Mouse (Mus musculus): ENCODE measurements at regions not wholly inside any gene's neighbourhood (a gene's known extent, or its start where the extent isn't known, plus 50 kb on each side); places are given as distances from the start of the nearest gene placed in this dataset.

DNA sequence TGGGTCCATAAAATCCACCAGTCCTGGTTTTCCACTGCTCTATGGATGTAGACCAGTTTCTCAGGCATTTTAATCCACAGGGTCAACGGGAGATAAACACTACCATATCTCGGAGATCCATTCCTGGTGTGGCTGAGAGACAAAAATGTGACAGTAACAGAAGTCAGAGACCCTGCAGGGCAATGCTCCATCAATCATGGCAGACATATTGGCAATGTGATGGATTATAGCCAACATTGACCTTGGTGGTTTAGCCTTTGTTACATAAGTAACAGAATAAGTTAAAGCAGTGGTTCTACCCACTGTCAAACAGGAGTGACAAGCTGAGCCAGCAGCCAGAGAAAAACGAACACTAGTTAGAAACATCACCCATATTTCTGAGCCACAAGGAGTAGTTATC lies 50.0 kb upstream of the Nxph1 start:
- TF ChIP-seq MAX (IDR thresholded peaks at IDR 0.05; ENCODE audit: low read length) (no peak), JUN (IDR thresholded peaks at IDR 0.05; ENCODE audit: insufficient read depth, low read depth, low read length) (no peak), CTCF (conservative IDR thresholded peaks at IDR 0.05 in 1 of 2, IDR thresholded peaks at IDR 0.05 in 1 of 2; ENCODE audit: low read depth in 2 of 2, low read length in 2 of 2) (no peak), GABPA (IDR thresholded peaks at IDR 0.05; ENCODE audit: insufficient replicate concordance, low read depth, low read length) (no peak), UBTF (IDR thresholded peaks at IDR 0.05; ENCODE audit: low read depth, low read length) (no peak), POLR2A (IDR thresholded peaks at IDR 0.05; ENCODE audit: low read depth, low read length) (no peak), TBP (conservative IDR thresholded peaks at IDR 0.05; ENCODE audit: low read depth, low read length) (no peak), POLR2AphosphoS2 (IDR thresholded peaks at IDR 0.05; ENCODE audit: low read depth, low read length) (no peak), TCF12 (IDR thresholded peaks at IDR 0.05; ENCODE audit: low read depth, low read length) (no peak), CHD2 (IDR thresholded peaks at IDR 0.05; ENCODE audit: low read length) (no peak)
